Mouse (Mus musculus) activated CD4-positive, CD25-positive, alpha-beta regulatory T cell (primary cell): ENCODE measurements around the gene 1700016C15Rik. TPM values are rescaled to one million over a fixed set of nuclear protein-coding genes. Genes with fewer than 3 reads are reported as not detected.

Source experiments
- polyA plus RNA-seq, 2 experiments: library from polyadenylated mRNA; unstranded; fragments of 100-300 nt; shearing (Covaris generic); gene quantifications; one replicate each; pipeline ENCODE4 v1.2.1; 2017

Gene 1700016C15Rik
- under 1 TPM in 1 of 2 experiments, not detected in 1; 0.36 TPM for polyA plus RNA-seq

DNA sequence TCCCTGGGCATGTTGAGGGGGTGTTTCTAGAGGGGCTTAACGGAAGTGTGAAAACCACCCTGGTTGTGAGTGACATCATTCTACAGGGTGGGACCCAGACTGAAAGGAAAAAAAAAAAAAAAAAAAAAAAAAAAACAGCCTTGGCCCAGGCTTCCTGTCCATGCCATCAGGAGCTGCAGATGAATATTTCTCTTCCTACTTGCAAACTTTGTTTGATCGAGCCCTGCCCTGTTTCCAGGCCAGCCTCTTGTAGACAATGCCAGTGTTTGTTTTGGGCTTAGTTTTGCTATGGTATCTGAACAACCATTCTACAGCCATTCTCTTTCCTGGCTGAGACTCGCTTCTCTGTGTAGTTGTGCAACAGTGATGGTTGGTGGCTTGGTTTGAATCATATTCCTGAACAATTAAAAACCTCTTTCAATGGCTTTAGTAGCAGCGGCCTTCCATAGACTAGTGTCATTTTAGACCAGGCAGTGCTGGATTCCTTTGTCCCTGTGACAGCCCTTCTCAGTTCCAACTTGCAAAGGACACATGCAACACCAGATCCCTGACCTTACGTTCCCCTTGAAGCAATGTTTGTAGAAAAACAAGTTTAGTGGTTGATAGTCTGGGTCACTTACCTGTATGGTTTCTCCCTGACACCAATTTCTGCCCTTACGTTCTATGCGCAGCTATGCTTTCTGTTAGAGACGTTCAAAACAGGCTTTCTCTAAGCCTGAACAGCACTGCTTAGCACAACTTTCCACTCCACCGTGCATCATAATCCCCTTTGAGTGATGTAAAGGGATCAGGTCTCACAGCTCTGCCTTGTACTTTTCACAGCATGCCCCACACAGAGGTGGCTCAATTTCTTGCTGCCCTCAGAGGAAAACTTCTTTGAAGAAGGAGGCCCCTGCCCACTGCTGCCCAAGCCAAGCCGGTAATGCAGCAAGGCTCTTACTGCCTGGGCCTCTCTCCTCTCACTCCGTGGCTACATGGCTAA lies at the start of gene 1700016C15Rik:
TSS of gene 1700016C15Rik (plus strand) at position 772 of the 982 bp plus-strand sequence.

DNA sequence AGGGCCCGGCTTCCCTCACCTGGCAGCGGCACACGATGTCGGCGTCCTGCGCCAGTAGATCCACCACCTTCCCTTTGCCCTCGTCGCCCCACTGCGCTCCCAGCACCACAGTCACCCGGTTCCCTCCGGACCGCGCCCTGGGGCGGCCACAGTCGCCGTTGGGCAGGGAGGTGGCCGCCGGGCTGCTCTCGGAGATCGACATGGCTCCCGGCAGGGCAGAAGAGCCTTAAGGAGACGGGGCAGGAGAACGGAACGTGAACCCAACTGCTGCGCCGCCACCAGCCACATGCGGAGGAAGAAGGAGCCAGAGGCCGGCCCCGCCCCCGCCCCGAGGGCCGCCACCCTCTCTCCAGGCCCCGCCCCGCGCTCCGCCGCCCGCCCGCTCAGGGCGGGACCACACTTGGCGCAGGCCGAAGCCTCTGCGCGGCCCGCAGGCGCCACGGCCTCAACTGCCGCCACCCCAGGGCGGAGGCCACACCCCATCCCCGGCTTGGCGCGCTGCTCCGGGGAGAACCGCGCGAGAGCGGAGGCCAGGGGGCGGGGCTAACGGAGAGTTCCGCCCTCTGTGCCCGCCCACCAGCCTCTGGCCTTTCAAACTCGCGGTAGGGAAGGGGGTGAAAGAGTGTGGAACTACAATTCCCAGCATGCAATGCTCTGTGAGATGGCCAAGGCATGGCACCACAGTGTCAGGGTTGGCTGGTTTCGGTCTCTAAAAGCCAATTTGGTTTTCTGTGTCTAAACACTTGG lies 66.8 kb downstream of the 1700016C15Rik start, which contains the start of gene Adss:
TSS of gene Adss (minus strand) at position 319 of the 747 bp plus-strand sequence.

Other genes starting within 250 kb of the 1700016C15Rik start
- gene Adss, start 66.7 kb downstream of the 1700016C15Rik start, polyA plus RNA-seq, result 100 to 1,000 TPM; 101 to 138 TPM